Comparison of ENCODE assay signal across 19 mouse cellular contexts in genomic region chr4:84934342-84934929, GRCm38 (mm10). TPM values are rescaled to one million over a fixed set of nuclear protein-coding genes. Genes with fewer than 3 reads are reported as not detected.
DNase-seq lines count a peak whose midpoint lies in the region; ATAC-seq and TF ChIP-seq lines count a peak whose summit lies in the region.
"Had no signal": no experiment of that assay in that cellular context is flagged by ENCODE, and none has a peak within 500 bp of the region (broad histone marks: within the 10 kb centered on the region; RNA-seq: fewer than 3 reads in every experiment).

No protein-coding gene starts in this region.

- no peak for TF ChIP-seq CTCF in liver, embryonic 14.5 days (IDR thresholded peaks at IDR 0.05; ENCODE audit: low read depth)
- TF ChIP-seq CTCF in liver, postnatal 0 days (IDR thresholded peaks at IDR 0.05; ENCODE audit: low read depth): no peak

- no peak overlapping the region for H3K4me2 ChIP-seq in liver, embryonic 14.5 days (ENCODE audit: low read depth)
- no peak overlapping the region for H3K4me2 ChIP-seq in liver, embryonic 12.5 days
- no peak overlapping the region for H3K4me2 ChIP-seq in liver, postnatal 0 days (ENCODE audit: low read depth, low read length)
- H3K4me2 ChIP-seq in midbrain, embryonic 15.5 days: no peak overlapping the region
- H3K4me2 ChIP-seq: embryonic facial prominence, embryonic 12.5 days; embryonic facial prominence, embryonic 15.5 days; heart, embryonic 11.5 days; hindbrain, embryonic 12.5 days; hindbrain, embryonic 15.5 days had no signal

- intact Hi-C loops in left cerebral cortex, postnatal 4 days (cut with DNase I): no loop called here

- H3K27me3 ChIP-seq in liver, embryonic 14.5 days (ENCODE audit: control insufficient read depth, insufficient read depth, low read length): no peaks in the 10 kb centered on the region
- no peaks in the 10 kb centered on the region for H3K27me3 ChIP-seq in liver, embryonic 12.5 days (replicated peaks)
- H3K27me3 ChIP-seq in liver, postnatal 0 days (ENCODE audit: insufficient read depth, low read length): no peaks in the 10 kb centered on the region
- H3K27me3 ChIP-seq in midbrain, embryonic 15.5 days (replicated peaks): no peaks in the 10 kb centered on the region
- H3K27me3 ChIP-seq: embryonic facial prominence, embryonic 12.5 days; embryonic facial prominence, embryonic 15.5 days; hindbrain, embryonic 12.5 days; hindbrain, embryonic 15.5 days had no signal

- H3K4me3 ChIP-seq in liver, embryonic 14.5 days (ENCODE audit: insufficient read depth in 1 of 2, low read depth in 2 of 2, low read length in 2 of 2): no peak overlapping the region
- no peak overlapping the region for H3K4me3 ChIP-seq in liver, embryonic 12.5 days
- no peak overlapping the region for H3K4me3 ChIP-seq in liver, postnatal 0 days (ENCODE audit: low read depth, low read length)
- no peak overlapping the region for H3K4me3 ChIP-seq in midbrain, embryonic 15.5 days
- H3K4me3 ChIP-seq: embryonic facial prominence, embryonic 12.5 days; embryonic facial prominence, embryonic 15.5 days; hindbrain, embryonic 12.5 days; hindbrain, embryonic 15.5 days had no signal

- H3K9ac ChIP-seq in liver, embryonic 14.5 days (replicated peaks): no peak overlapping the region
- H3K9ac ChIP-seq in liver, embryonic 12.5 days: no peak overlapping the region
- no peak overlapping the region for H3K9ac ChIP-seq in liver, postnatal 0 days (replicated peaks)
- no peak overlapping the region for H3K9ac ChIP-seq in midbrain, embryonic 15.5 days
- H3K9ac ChIP-seq: embryonic facial prominence, embryonic 12.5 days; embryonic facial prominence, embryonic 15.5 days; hindbrain, embryonic 12.5 days; hindbrain, embryonic 15.5 days had no signal

- WGBS in liver, embryonic 14.5 days (ENCODE audit: insufficient replicate concordance): 34% methylated on average over 6 of the region's 6 CpGs
- WGBS in liver, embryonic 12.5 days (ENCODE audit: insufficient replicate concordance): 50% methylated on average over 6 of the region's 6 CpGs
- WGBS in liver, postnatal 0 days (ENCODE audit: insufficient replicate concordance): 70% methylated on average over 6 of the region's 6 CpGs
- 92% methylated on average over 6 of the region's 6 CpGs for WGBS in midbrain, embryonic 15.5 days

- no peak for DNase-seq in liver, embryonic 14.5 days (ENCODE audit: low read depth in 3 of 3, low spot score in 3 of 3)
- DNase-seq in liver, postnatal 0 days: no peak
- DNase-seq in left cerebral cortex, postnatal 4 days: no peak
- DNase-seq: adrenal gland, adult 8-10 months; adrenal gland, postnatal 25 days; cerebellum, adult 18-20 months; cerebellum, adult 9-10 months; cerebellum, postnatal 14 days; gastrocnemius, postnatal 25 days had no signal

- no peaks in the 10 kb centered on the region for H3K36me3 ChIP-seq in liver, embryonic 14.5 days (replicated peaks; ENCODE audit: control insufficient read depth, insufficient read depth, low read depth)
- H3K36me3 ChIP-seq in liver, embryonic 12.5 days: no peaks in the 10 kb centered on the region
- H3K36me3 ChIP-seq in liver, postnatal 0 days (replicated peaks; ENCODE audit: insufficient read depth, low read length): no peaks in the 10 kb centered on the region
- no peaks in the 10 kb centered on the region for H3K36me3 ChIP-seq in midbrain, embryonic 15.5 days (replicated peaks)
- H3K36me3 ChIP-seq: embryonic facial prominence, embryonic 15.5 days; hindbrain, embryonic 15.5 days had no signal

- H3K4me1 ChIP-seq in liver, embryonic 14.5 days (replicated peaks; ENCODE audit: control insufficient read depth in 2 of 2, insufficient read depth in 2 of 2, low read length in 1 of 2): no peaks in the 10 kb centered on the region
- H3K4me1 ChIP-seq in liver, embryonic 12.5 days: no peaks in the 10 kb centered on the region
- H3K4me1 ChIP-seq in liver, postnatal 0 days (ENCODE audit: insufficient read depth): no peaks in the 10 kb centered on the region
- no peaks in the 10 kb centered on the region for H3K4me1 ChIP-seq in midbrain, embryonic 15.5 days
- H3K4me1 ChIP-seq: embryonic facial prominence, embryonic 12.5 days; embryonic facial prominence, embryonic 15.5 days; hindbrain, embryonic 12.5 days; hindbrain, embryonic 15.5 days had no signal

- TF ChIP-seq EP300 in liver, embryonic 14.5 days (IDR thresholded peaks at IDR 0.05; ENCODE audit: low read depth): 0 out of 2 replicates have a peak, but pooled peaks have one; percentile 15
- TF ChIP-seq EP300 in liver, postnatal 0 days (IDR thresholded peaks at IDR 0.05; ENCODE audit: low read depth): peak; percentile 35; the same call in 1 of the 2 replicates

- no peak overlapping the region for H3K27ac ChIP-seq in liver, embryonic 14.5 days
- no peak overlapping the region for H3K27ac ChIP-seq in liver, embryonic 12.5 days
- no peak overlapping the region for H3K27ac ChIP-seq in liver, postnatal 0 days (ENCODE audit: low read depth)
- no peak overlapping the region for H3K27ac ChIP-seq in midbrain, embryonic 15.5 days
- H3K27ac ChIP-seq: embryonic facial prominence, embryonic 12.5 days; embryonic facial prominence, embryonic 15.5 days; hindbrain, embryonic 12.5 days; hindbrain, embryonic 15.5 days had no signal

- no peaks in the 10 kb centered on the region for H3K9me3 ChIP-seq in liver, embryonic 14.5 days (ENCODE audit: control insufficient read depth, low read length)
- no peaks in the 10 kb centered on the region for H3K9me3 ChIP-seq in liver, embryonic 12.5 days (replicated peaks)
- H3K9me3 ChIP-seq in liver, postnatal 0 days (ENCODE audit: low read length): no peaks in the 10 kb centered on the region
- H3K9me3 ChIP-seq in midbrain, embryonic 15.5 days: no peaks in the 10 kb centered on the region
- H3K9me3 ChIP-seq: embryonic facial prominence, embryonic 15.5 days; hindbrain, embryonic 15.5 days had no signal

- peak; percentile 69 for ATAC-seq in liver, embryonic 14.5 days (ENCODE audit: insufficient read depth)
- no peak for ATAC-seq in liver, embryonic 12.5 days
- ATAC-seq in common myeloid progenitor, adult 5-6 weeks (replicated peaks; ENCODE audit: low read depth, poor library complexity, severe bottlenecking): 0 out of 2 replicates have a peak, but pooled peaks have one; percentile 32
- ATAC-seq in liver, postnatal 0 days: peak; percentile 17; the same call in 1 of the 2 replicates
- no peak for ATAC-seq in midbrain, embryonic 15.5 days (replicated peaks)
- ATAC-seq: activated CD4-positive, CD25-positive, alpha-beta regulatory T cell, adult 4 months; forebrain, embryonic 14.5 days had no signal

RNA-seq across cellular contexts. Expression of gene Cntln, which starts 50.3 kb away (rescaled TPM):
- polyA plus RNA-seq in liver, embryonic 14.5 days (2012; rRNA removed): 1.1 and 1.7 TPM in 2 replicates
- 1.5 and 1.6 TPM in 2 replicates for polyA plus RNA-seq in liver, embryonic 14.5 days (2014; fragmentation: Nextera tagmentation; extraction: Ambion mirVana)
- polyA plus RNA-seq in liver, embryonic 12.5 days (2016; fragmentation: Nextera tagmentation; extraction: Ambion mirVana): 2.2 and 2.6 TPM in 2 replicates
- 50.3 and 62.0 TPM in 2 replicates for total RNA-seq in common myeloid progenitor, adult 5-6 weeks (2017)
- polyA plus RNA-seq in liver, postnatal 0 days (2015; fragmentation: Nextera tagmentation; extraction: Ambion mirVana): 2.0 and 2.6 TPM in 2 replicates
- total RNA-seq in left cerebral cortex, postnatal 4 days (2021): 10 to 100 TPM in 1 of 2 experiments, 1 to 10 TPM in 1; 9.3 to 10.5 TPM
- polyA plus RNA-seq in midbrain, embryonic 15.5 days (2015; fragmentation: Nextera tagmentation; extraction: Ambion mirVana): 4.9 and 5.7 TPM in 2 replicates

Comparison
In these comparisons a context has a peak if more than half of its experiments do, and no peak if none do; other contexts are left out.
1. ATAC-seq: peak in liver, embryonic 14.5 days (single experiment), common myeloid progenitor, adult 5-6 weeks (single experiment) and liver, postnatal 0 days (single experiment); none in liver, embryonic 12.5 days (single experiment) and midbrain, embryonic 15.5 days (single experiment).